Mouse (Mus musculus): ENCODE data around the gene Rassf10.

GRCm38 (mm10) chr7:112984704-112985577 is 31.2 kb downstream of the Rassf10 start:
- no peak for TF ChIP-seq POLR2A (IDR thresholded peaks at IDR 0.05; ENCODE audit: borderline replicate concordance, low read depth, low read length)
- no peak for TF ChIP-seq CTCF (IDR thresholded peaks at IDR 0.05; ENCODE audit: low read depth, low read length)
